Mouse (Mus musculus) lung, embryonic 14.5 days (tissue): ENCODE measurements around the gene Jsrp1. TPM values are rescaled to one million over a fixed set of nuclear protein-coding genes. Genes with fewer than 3 reads are reported as not detected.

Source experiments
- ATAC-seq: fragments of 200-750 bp; cut with Nextera tagmentation; 2 replicates; pipeline ENCODE4 v1.8.0; 2017; ENCODE audit warnings: mild to moderate bottlenecking, moderate TSS enrichment, moderate library complexity; ENCODE audit not compliant: insufficient read depth
- DNase-seq: peaks from one replicate; pipeline ENCODE4 v3.0.0-alpha.2; 2015
- H3K27ac ChIP-seq: fragments of 300-500 bp; sonication (generic); 2 replicates; pipeline ENCODE4 v1.5.1; 2014; ENCODE audit warnings: low read depth, mild to moderate bottlenecking, moderate library complexity
- H3K27me3 ChIP-seq: fragments of 300-500 bp; sonication (generic); 2 replicates; pipeline ENCODE4 v1.6.1; 2014; ENCODE audit warnings: low read length, control low read depth; ENCODE audit not compliant: insufficient read depth
- H3K36me3 ChIP-seq: fragments of 300-500 bp; sonication (generic); 2 replicates; pipeline ENCODE4 v1.6.1; 2014; ENCODE audit warnings: control low read depth; ENCODE audit not compliant: insufficient read depth
- H3K4me1 ChIP-seq: fragments of 300-500 bp; sonication (generic); 2 replicates; pipeline ENCODE4 v1.6.1; 2014; ENCODE audit warnings: antibody characterized with exemption, control low read depth; ENCODE audit not compliant: insufficient read depth
- H3K4me2 ChIP-seq: fragments of 300-500 bp; sonication (generic); 2 replicates; pipeline ENCODE4 v1.6.1; 2014; ENCODE audit warnings: mild to moderate bottlenecking
- H3K4me3 ChIP-seq: fragments of 300-500 bp; sonication (generic); 2 replicates; pipeline ENCODE4 v1.5.1; 2014; ENCODE audit warnings: low read depth, low read length
- H3K9ac ChIP-seq: fragments of 300-500 bp; sonication (generic); 2 replicates; pipeline ENCODE4 v1.6.1; 2014
- H3K9me3 ChIP-seq: fragments of 300-500 bp; sonication (generic); 2 replicates; pipeline ENCODE4 v1.6.1; 2016; ENCODE audit warnings: low read depth, low read length, control low read depth
- CTCF ChIP-seq: IDR thresholded peaks from 2 replicates; pipeline ENCODE4 v1.5.1; 2016; ENCODE audit warnings: antibody characterized with exemption, low read depth
- WGBS: fragments of 180-500 bp; shearing (Covaris S2); extraction: QIAGEN DNeasy Blood & Tissue Kit; methylation state at CpG from one replicate; pipeline ENCODE4 v1.1.7; 2014; 5-methylcytosine and 5-hydroxymethylcytosine counted together
- polyA plus RNA-seq: library from polyadenylated mRNA; unstranded; fragments of >200 nt; fragmentation: Nextera tagmentation; extraction: Ambion mirVana; gene quantifications from 2 replicates; pipeline ENCODE4 v1.2.1, GENCODE M21; 2014

Gene Jsrp1
- polyA plus RNA-seq, 1 experiment from 2014 or later = 0.97 TPM

DNA sequence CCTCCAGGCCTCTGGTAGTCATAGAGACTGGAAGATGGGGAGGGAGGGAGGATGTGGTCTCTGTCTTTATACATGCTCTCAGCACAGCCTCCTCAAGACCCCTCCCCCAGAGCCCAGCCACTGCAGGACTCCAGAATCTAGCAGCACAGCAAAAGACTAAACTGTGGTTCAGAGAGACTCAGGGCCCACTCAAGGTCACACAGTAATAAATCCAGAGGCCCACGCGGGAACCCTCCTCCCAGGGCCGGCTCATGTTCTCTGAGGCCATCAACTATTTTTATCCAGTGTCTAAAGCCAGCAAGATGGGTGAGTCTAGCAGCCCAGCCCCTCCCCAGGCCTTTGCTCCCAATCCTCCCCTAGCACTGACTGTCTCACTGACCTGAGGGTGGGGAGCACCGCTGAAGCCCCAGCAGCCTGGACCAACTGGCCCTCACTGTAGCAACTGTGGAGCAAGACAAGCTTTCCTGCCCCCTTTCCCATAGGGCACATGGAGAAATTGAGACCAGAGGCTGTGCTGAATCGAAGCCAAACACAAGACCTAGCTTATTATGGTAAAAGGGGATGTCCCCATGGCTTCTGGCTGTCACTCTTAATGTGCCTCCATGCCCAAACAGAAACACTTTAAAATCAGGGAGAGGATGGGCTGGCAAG is 782 bp downstream of the Jsrp1 start:
- Histone ChIP-seq H3K9ac (no peak overlapping the region), H3K4me2 (no peak overlapping the region), H3K4me3 (no peak overlapping the region), H3K36me3 (no peaks in the 10 kb centered on the region), H3K4me1 (peaks cover 12% of the 10 kb centered on the region), H3K9me3 (no peaks in the 10 kb centered on the region), H3K27ac (no peak overlapping the region), H3K27me3 (peaks cover 8% of the 10 kb centered on the region)
- ATAC-seq (no peak), DNase-seq (no peak)
- no peak for TF ChIP-seq CTCF
- WGBS = 42% methylated on average over 5 of the region's 5 CpGs

DNA sequence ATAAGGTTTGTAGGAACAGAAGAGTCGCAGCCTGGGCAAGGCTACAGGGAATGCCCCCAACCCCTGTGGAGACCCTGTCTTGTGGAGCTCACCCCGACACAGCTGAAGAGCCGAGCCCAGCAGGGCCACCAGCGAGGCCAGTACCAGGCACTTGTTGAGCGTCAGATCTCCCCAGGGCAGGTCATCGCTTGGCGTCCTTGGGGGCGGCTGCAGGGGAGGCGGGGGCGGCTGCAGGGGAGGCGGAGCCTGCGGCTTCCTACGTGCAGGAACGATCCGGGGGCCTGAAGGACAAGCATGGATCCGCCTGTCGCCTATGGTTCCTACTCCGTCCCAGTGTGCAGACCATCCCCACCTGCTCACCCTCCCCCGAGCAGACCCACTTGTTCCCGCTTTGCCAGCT is 3.2 kb downstream of the Jsrp1 start:
- TF ChIP-seq CTCF = no peak

DNA sequence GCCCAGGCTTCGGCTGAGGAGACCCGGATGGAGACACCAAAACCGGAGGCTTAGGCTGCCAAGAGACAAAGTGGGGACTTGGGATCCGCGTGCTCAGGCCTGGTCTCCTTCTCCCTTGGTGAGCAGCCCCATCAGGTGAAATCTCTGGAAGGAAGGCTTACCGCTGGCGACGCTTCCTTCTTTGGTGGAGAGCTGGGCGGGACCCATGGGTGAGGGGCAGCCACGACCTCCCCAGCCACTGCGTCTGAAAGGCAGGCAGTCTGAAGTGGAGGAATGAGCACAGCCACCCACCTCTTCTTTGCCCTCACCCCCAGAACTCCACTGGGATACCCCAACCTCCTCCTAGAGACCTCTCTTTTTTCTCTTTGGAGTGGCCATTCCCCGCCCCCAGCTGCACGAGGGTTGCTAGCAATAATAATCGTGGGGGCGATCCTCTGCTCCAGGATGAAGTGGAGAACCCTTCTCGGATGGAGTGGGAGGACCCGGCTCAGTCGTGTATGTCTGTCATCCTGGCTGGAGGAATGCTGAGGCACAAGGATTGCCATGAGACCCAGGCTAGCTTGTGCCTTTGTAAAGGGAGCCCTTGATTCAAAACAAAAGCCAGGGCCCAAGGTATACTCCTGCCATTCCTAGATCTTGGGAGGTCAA is 4.2 kb downstream of the Jsrp1 start:
- Histone ChIP-seq H3K27ac (0 out of 2 replicates have a peak overlapping the region, but pooled peaks have one; percentile 13), H3K9me3 (no peaks in the 10 kb centered on the region), H3K27me3 (peaks cover 12% of the 10 kb centered on the region), H3K4me2 (peak overlapping the region; percentile 91), H3K4me3 (peak overlapping the region; percentile 47), H3K9ac (peak overlapping the region; percentile 40), H3K36me3 (peaks cover 14% of the 10 kb centered on the region), H3K4me1 (peaks cover 19% of the 10 kb centered on the region)
- WGBS = 9% methylated on average over 18 of the region's 18 CpGs
- TF ChIP-seq CTCF = no peak
- ATAC-seq (no peak), DNase-seq (no peak)

More for the DNA sequence above, 3.2 kb downstream of the Jsrp1 start:
- Histone ChIP-seq H3K27ac (no peak overlapping the region), H3K4me3 (peak overlapping the region; percentile 6; the same call in 1 of the 2 replicates), H3K36me3 (peaks cover 4% of the 10 kb centered on the region), H3K4me1 (peaks cover 19% of the 10 kb centered on the region), H3K9ac (no peak overlapping the region), H3K9me3 (no peaks in the 10 kb centered on the region), H3K4me2 (peak overlapping the region; percentile 39), H3K27me3 (peaks cover 12% of the 10 kb centered on the region)
- DNase-seq (no peak), ATAC-seq (no peak)
- WGBS = 7% methylated on average over 20 of the region's 20 CpGs

DNA sequence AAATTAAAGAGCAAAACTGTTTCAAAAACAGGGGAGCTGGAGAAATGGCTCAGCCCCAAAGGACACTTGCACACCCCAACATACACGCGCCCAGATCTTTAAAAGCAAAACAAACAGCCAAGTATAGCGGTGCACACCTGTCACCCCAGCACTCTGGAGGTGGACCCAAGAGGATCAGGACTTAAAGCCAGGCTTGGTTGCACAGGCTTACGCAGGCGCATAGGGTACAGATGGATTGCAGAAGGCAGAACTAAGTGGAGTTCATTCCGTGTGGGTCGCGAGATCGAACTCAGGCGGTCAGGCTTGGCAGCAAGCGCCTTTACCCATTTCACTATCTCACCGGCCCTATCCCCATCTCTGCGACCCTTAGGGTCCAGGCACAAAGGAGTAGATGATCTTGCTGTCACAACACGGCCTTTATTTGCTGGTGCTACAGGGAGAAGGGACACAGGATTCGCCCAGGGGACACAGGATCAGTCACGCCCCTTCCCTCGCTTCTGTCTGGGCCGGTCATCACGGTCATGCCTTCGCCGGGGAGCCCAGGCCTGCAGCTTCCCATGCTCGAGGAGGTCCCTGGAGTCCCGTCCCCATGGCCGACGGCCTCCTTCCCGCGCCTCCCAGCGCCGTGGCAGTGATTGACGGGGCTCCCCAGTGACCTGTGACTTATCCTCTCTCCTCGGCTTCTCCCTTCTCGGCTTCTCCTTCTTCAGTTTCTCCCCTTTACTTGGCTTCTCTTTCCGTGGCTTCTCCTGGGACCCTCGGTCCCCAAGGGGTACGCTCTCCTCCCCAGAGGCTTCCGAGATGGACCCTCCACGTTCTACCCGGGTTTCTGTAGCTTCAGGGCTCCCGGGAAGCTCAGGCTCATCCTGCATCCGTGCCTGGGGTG is 5.0 kb downstream of the Jsrp1 start:
- no peak for ATAC-seq
- peak overlapping the region; percentile 87; the same call in 1 of the 2 replicates for H3K27ac ChIP-seq
- peak overlapping the region; percentile 40 for H3K9ac ChIP-seq
- peak overlapping the region; percentile 47 for H3K4me3 ChIP-seq
- no peak for TF ChIP-seq CTCF
- H3K4me2 ChIP-seq = peak overlapping the region; percentile 91
- H3K9me3 ChIP-seq = no peaks in the 10 kb centered on the region
- peaks cover 12% of the 10 kb centered on the region for H3K27me3 ChIP-seq
- peaks cover 21% of the 10 kb centered on the region for H3K36me3 ChIP-seq
- H3K4me1 ChIP-seq = peaks cover 19% of the 10 kb centered on the region
- 12% methylated on average over 40 of the region's 40 CpGs for WGBS
- no peak for DNase-seq

DNA sequence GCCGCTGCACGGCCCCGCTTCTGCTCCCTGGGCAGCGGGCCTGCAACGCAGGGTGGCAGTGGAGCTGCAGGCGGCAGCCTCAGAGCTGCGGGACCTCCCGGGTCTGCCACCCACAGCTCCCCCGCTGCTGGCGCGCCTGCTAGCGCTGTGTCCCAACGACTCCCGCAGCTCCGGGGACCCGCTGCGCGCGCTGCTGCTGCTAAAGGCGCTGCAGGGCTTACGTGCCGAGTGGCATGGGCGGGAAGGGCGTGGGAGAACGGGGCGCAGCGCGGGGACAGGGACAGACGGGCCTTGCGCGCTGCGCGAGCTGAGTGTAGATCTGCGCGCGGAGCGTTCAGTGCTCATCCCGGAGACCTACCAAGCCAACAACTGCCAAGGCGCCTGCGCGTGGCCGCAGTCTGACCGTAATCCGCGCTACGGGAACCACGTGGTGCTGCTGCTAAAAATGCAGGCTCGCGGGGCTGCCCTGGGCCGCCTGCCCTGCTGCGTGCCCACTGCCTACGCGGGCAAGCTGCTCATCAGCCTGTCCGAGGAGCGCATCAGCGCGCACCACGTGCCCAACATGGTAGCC is 6.2 kb downstream of the Jsrp1 start:
- peaks cover 19% of the 10 kb centered on the region for H3K4me1 ChIP-seq
- peak overlapping the region; percentile 91 for H3K4me2 ChIP-seq
- peak overlapping the region; percentile 87 for H3K27ac ChIP-seq
- peaks cover 12% of the 10 kb centered on the region for H3K27me3 ChIP-seq
- DNase-seq (peak; percentile 89), ATAC-seq (peak; percentile 64)
- TF ChIP-seq CTCF = no peak
- H3K36me3 ChIP-seq = peaks cover 33% of the 10 kb centered on the region
- H3K4me3 ChIP-seq = peak overlapping the region; percentile 47
- H3K9me3 ChIP-seq = no peaks in the 10 kb centered on the region
- H3K9ac ChIP-seq = peak overlapping the region; percentile 60
- under 1% methylated on average over 58 of the region's 58 CpGs for WGBS

DNA sequence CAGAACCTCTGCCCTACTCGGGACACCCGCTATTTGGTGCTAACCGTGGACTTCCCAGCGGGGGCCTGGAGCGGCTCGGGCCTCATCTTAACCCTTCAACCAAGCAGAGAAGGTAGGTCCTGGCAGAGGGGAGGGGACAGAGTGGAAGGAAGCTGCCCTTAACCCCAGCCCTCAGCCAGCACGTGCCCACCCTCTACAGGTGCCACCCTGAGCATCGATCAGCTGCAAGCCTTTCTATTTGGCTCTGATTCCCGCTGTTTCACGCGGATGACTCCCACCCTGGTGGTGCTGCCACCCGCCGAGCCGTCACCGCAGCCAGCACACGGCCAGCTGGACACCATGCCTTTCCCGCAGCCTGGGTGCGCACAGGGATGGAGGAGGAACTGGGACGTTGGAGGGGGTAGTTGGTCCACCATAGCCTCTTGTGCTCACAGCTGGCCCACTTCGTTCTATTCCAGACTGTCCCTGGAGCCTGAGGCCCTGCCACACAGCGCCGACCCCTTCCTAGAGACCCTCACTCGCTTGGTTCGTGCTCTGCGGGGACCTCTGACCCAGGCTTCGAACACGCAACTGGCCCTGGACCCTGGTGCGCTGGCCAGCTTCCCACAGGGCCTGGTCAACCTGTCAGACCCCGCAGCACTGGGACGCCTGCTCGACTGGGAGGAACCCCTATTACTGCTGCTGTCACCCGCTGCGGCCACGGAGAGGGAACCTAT is 6.8 kb downstream of the Jsrp1 start:
- Histone ChIP-seq H3K4me1 (peaks cover 19% of the 10 kb centered on the region), H3K36me3 (peaks cover 40% of the 10 kb centered on the region), H3K27ac (peak overlapping the region; percentile 87), H3K27me3 (peaks cover 12% of the 10 kb centered on the region), H3K9ac (peak overlapping the region; percentile 60), H3K4me3 (peak overlapping the region; percentile 47), H3K4me2 (peak overlapping the region; percentile 91), H3K9me3 (no peaks in the 10 kb centered on the region)
- ATAC-seq = 0 out of 2 replicates have a peak, but pooled peaks have one; percentile 3
- TF ChIP-seq CTCF = no peak
- DNase-seq = no peak
- 35% methylated on average over 34 of the region's 34 CpGs for WGBS
